20 mouse cellular contexts compared by ENCODE assay signal in the genomic region with DNA sequence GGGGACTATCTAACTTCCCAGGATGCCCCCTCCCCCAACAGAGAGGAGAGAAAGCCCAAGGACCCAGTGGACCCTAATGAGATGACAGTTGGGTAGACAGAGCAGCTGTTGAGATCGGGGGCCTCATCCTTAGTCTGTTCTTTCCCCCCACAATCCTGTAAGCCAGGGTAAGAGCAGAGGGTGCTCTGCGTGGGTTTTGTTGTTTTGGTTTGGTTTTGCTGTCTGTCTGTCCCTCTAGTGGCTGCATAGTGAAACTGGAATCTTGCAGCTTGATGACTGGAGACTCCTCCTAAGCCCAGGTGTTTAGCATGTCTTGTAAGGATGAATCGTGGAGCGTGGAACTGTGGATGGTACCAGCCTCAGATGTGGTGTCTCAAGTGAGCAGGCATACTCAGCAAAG. TPM values are rescaled to one million over a fixed set of nuclear protein-coding genes. Genes with fewer than 3 reads are reported as not detected.
DNase-seq lines count a peak whose midpoint lies in the region; ATAC-seq and TF ChIP-seq lines count a peak whose summit lies in the region.
"Had no signal": no experiment of that assay in that cellular context is flagged by ENCODE, and none has a peak within 500 bp of the region (broad histone marks: within the 10 kb centered on the region; RNA-seq: fewer than 3 reads in every experiment).

No protein-coding gene starts in this region.

- H3K4me2 ChIP-seq in hindbrain, embryonic 11.5 days (replicated peaks; ENCODE audit: low read depth, low read length): no peak overlapping the region
- H3K4me2 ChIP-seq in hindbrain, embryonic 13.5 days: no peak overlapping the region
- H3K4me2 ChIP-seq in midbrain, embryonic 16.5 days (ENCODE audit: low read length): no peak overlapping the region
- no peak overlapping the region for H3K4me2 ChIP-seq in stomach, postnatal 0 days (replicated peaks; ENCODE audit: low read depth)
- H3K4me2 ChIP-seq: forebrain, embryonic 13.5 days; heart, embryonic 12.5 days; stomach, embryonic 15.5 days had no signal

- intact Hi-C loops in gastrocnemius, adult 2 months (cut with DNase I): no loop called here

- DNase-seq in hindbrain, embryonic 11.5 days (ENCODE audit: low spot score): no peak
- DNase-seq in midbrain, embryonic 10.5 days (ENCODE audit: low spot score): no peak
- no peak for DNase-seq in Patski (ENCODE audit: low read depth, low spot score)
- DNase-seq in stomach, postnatal 0 days (ENCODE audit: low spot score): no peak
- DNase-seq in gastrocnemius, adult 2 months: no peak
- DNase-seq: adrenal gland, postnatal 10 days; cerebellum, postnatal 10 days; gastrocnemius, postnatal 10 days; lung, postnatal 36 days; thymus, postnatal 36 days had no signal

- peak; percentile 45; the same call in 1 of the 2 replicates for ATAC-seq in hindbrain, embryonic 11.5 days (ENCODE audit: low FRiP score)
- ATAC-seq in hindbrain, embryonic 13.5 days (ENCODE audit: low FRiP score): no peak
- no peak for ATAC-seq in midbrain, embryonic 16.5 days
- ATAC-seq in Patski: no peak
- ATAC-seq in stomach, postnatal 0 days (ENCODE audit: low FRiP score, low TSS enrichment): no peak
- ATAC-seq: forebrain, embryonic 13.5 days; hindbrain, embryonic 16.5 days had no signal

- H3K27me3 ChIP-seq in hindbrain, embryonic 11.5 days (ENCODE audit: control insufficient read depth, insufficient read depth, low read length): no peaks in the 10 kb centered on the region
- no peaks in the 10 kb centered on the region; the same call in 1 of the 2 replicates for H3K27me3 ChIP-seq in hindbrain, embryonic 13.5 days
- 0 out of 2 replicates have a peak, but pooled peaks cover under 1% of the 10 kb centered on the region for H3K27me3 ChIP-seq in midbrain, embryonic 10.5 days (ENCODE audit: low read depth, poor library complexity, severe bottlenecking)
- no peaks in the 10 kb centered on the region for H3K27me3 ChIP-seq in midbrain, embryonic 16.5 days (ENCODE audit: control insufficient read depth, insufficient read depth, low read depth, low read length)
- no peaks in the 10 kb centered on the region for H3K27me3 ChIP-seq in Patski
- H3K27me3 ChIP-seq in stomach, postnatal 0 days (ENCODE audit: control insufficient read depth, insufficient read depth, low read length): no peaks in the 10 kb centered on the region

- no peaks in the 10 kb centered on the region for H3K36me3 ChIP-seq in hindbrain, embryonic 11.5 days (ENCODE audit: control insufficient read depth, insufficient read depth, low read length)
- H3K36me3 ChIP-seq in hindbrain, embryonic 13.5 days: no peaks in the 10 kb centered on the region
- H3K36me3 ChIP-seq in midbrain, embryonic 10.5 days: no peaks in the 10 kb centered on the region
- no peaks in the 10 kb centered on the region for H3K36me3 ChIP-seq in midbrain, embryonic 16.5 days (ENCODE audit: control insufficient read depth, insufficient read depth, low read length)
- H3K36me3 ChIP-seq in stomach, postnatal 0 days (ENCODE audit: control insufficient read depth, insufficient read depth, low read length): no peaks in the 10 kb centered on the region
- H3K36me3 ChIP-seq: heart, embryonic 12.5 days; stomach, embryonic 15.5 days had no signal

- CTCF ChIA-PET in Patski (lab: Charles Lee): interaction anchor here (1.1 to 2.5 kb wide), 5 partner anchors 9 to 106 kb away, joined by 3 to 6 read pairs (median 3); no protein-coding TSS in a partner anchor

- H3K4me1 ChIP-seq in hindbrain, embryonic 11.5 days (replicated peaks; ENCODE audit: control insufficient read depth, insufficient read depth, low read length): no peaks in the 10 kb centered on the region; the same call in 1 of the 2 replicates
- H3K4me1 ChIP-seq in hindbrain, embryonic 13.5 days (replicated peaks): peaks cover 20% of the 10 kb centered on the region
- peaks cover 31% of the 10 kb centered on the region for H3K4me1 ChIP-seq in midbrain, embryonic 10.5 days
- no peaks in the 10 kb centered on the region for H3K4me1 ChIP-seq in midbrain, embryonic 16.5 days (ENCODE audit: control insufficient read depth, insufficient read depth, low read length)
- H3K4me1 ChIP-seq in stomach, postnatal 0 days (replicated peaks; ENCODE audit: control insufficient read depth, insufficient read depth): no peaks in the 10 kb centered on the region
- H3K4me1 ChIP-seq: forebrain, embryonic 13.5 days; stomach, embryonic 15.5 days had no signal

- H3K4me3 ChIP-seq in hindbrain, embryonic 11.5 days (ENCODE audit: low read depth, low read length): no peak overlapping the region
- H3K4me3 ChIP-seq in hindbrain, embryonic 13.5 days: no peak overlapping the region
- H3K4me3 ChIP-seq in midbrain, embryonic 10.5 days: no peak overlapping the region
- no peak overlapping the region for H3K4me3 ChIP-seq in midbrain, embryonic 16.5 days (ENCODE audit: low read depth, low read length)
- H3K4me3 ChIP-seq in stomach, postnatal 0 days (ENCODE audit: low read depth, low read length): no peak overlapping the region
- no peak overlapping the region for H3K4me3 ChIP-seq in gastrocnemius, adult 2 months
- H3K4me3 ChIP-seq: forebrain, embryonic 13.5 days; heart, embryonic 12.5 days; stomach, embryonic 15.5 days had no signal

- POLR2A ChIA-PET in Patski (lab: Charles Lee): no interaction called here

- peak; percentile 68 for TF ChIP-seq CTCF in Patski (IDR thresholded peaks at IDR 0.05)
- peak; percentile 48 for TF ChIP-seq CTCF in stomach, postnatal 0 days (IDR thresholded peaks at IDR 0.05; ENCODE audit: low read depth)
- TF ChIP-seq CTCF in gastrocnemius, adult 2 months (IDR thresholded peaks at IDR 0.05): no peak

- no peak for TF ChIP-seq EP300 in stomach, postnatal 0 days (optimal IDR thresholded peaks at IDR 0.05)

- H3K9me3 ChIP-seq in hindbrain, embryonic 11.5 days (ENCODE audit: control insufficient read depth, low read length): no peaks in the 10 kb centered on the region
- no peaks in the 10 kb centered on the region for H3K9me3 ChIP-seq in hindbrain, embryonic 13.5 days
- no peaks in the 10 kb centered on the region for H3K9me3 ChIP-seq in midbrain, embryonic 10.5 days (replicated peaks)
- no peaks in the 10 kb centered on the region for H3K9me3 ChIP-seq in midbrain, embryonic 16.5 days (replicated peaks; ENCODE audit: control insufficient read depth, low read length, poor library complexity, severe bottlenecking)
- H3K9me3 ChIP-seq in stomach, postnatal 0 days (ENCODE audit: control insufficient read depth, low read length): no peaks in the 10 kb centered on the region
- H3K9me3 ChIP-seq: forebrain, embryonic 13.5 days; heart, embryonic 12.5 days; stomach, embryonic 15.5 days had no signal

- in situ Hi-C loops in Patski (cut with MboI; ENCODE audit: low pct_unique_long_range_greater_than_20kb): loop anchor here (25.0 kb wide), 1 partner anchor 91 kb away; no protein-coding TSS in a partner anchor

- H3K9ac ChIP-seq in hindbrain, embryonic 11.5 days (ENCODE audit: low read depth, low read length): no peak overlapping the region
- H3K9ac ChIP-seq in hindbrain, embryonic 13.5 days: no peak overlapping the region
- H3K9ac ChIP-seq in midbrain, embryonic 16.5 days (ENCODE audit: low read depth, low read length): no peak overlapping the region
- no peak overlapping the region for H3K9ac ChIP-seq in stomach, postnatal 0 days (ENCODE audit: low read length)
- H3K9ac ChIP-seq: forebrain, embryonic 13.5 days; heart, embryonic 12.5 days; stomach, embryonic 15.5 days had no signal

- 50% methylated on average over 4 of the region's 4 CpGs for WGBS in hindbrain, embryonic 11.5 days
- 52% methylated on average over 4 of the region's 4 CpGs for WGBS in hindbrain, embryonic 13.5 days
- WGBS in midbrain, embryonic 10.5 days: 62% methylated on average over 4 of the region's 4 CpGs
- WGBS in midbrain, embryonic 16.5 days: 45% methylated on average over 4 of the region's 4 CpGs
- 44% methylated on average over 4 of the region's 4 CpGs for WGBS in stomach, postnatal 0 days

- peak overlapping the region; percentile 24 for H3K27ac ChIP-seq in hindbrain, embryonic 11.5 days (ENCODE audit: low read depth, low read length)
- no peak overlapping the region for H3K27ac ChIP-seq in hindbrain, embryonic 13.5 days
- peak overlapping the region; percentile 73 for H3K27ac ChIP-seq in midbrain, embryonic 10.5 days (replicated peaks)
- H3K27ac ChIP-seq in midbrain, embryonic 16.5 days (ENCODE audit: low read length): no peak overlapping the region
- no peak overlapping the region for H3K27ac ChIP-seq in stomach, postnatal 0 days (replicated peaks)
- no peak overlapping the region for H3K27ac ChIP-seq in gastrocnemius, adult 2 months
- H3K27ac ChIP-seq: forebrain, embryonic 13.5 days; stomach, embryonic 15.5 days had no signal

RNA-seq across cellular contexts. Expression of a gene that starts 19.3 kb away (rescaled TPM):
- 3.0 and 3.7 TPM in 2 replicates for polyA plus RNA-seq in hindbrain, embryonic 11.5 days (2014; fragmentation: Nextera tagmentation; extraction: Ambion mirVana)
- 1.2 and 2.5 TPM in 2 replicates for polyA plus RNA-seq in hindbrain, embryonic 13.5 days (2015; fragmentation: Nextera tagmentation; extraction: Ambion mirVana)
- polyA plus RNA-seq in midbrain, embryonic 10.5 days (2016; fragmentation: Nextera tagmentation; extraction: Ambion mirVana): 10.8 and 12.0 TPM in 2 replicates
- polyA plus RNA-seq in midbrain, embryonic 16.5 days (2015; fragmentation: Nextera tagmentation; extraction: Ambion mirVana): 10.1 and 10.4 TPM in 2 replicates
- not detected for polyA plus RNA-seq in Patski (2021)
- polyA plus RNA-seq in stomach, postnatal 0 days (2015; fragmentation: Nextera tagmentation; extraction: Ambion mirVana): not detected in 2 replicates
- total RNA-seq in gastrocnemius, adult 2 months (2021): not detected
- total RNA-seq: adrenal gland, postnatal 10 days; gastrocnemius, postnatal 10 days; liver, adult 2 months; monocyte, adult 5-6 weeks had no signal
- polyA plus RNA-seq: embryonic facial prominence, embryonic 14.5 days; heart, embryonic 12.5 days; kidney, embryonic 14.5 days; liver, adult 2 months had no signal

Comparison
In these comparisons a context has a peak if more than half of its experiments do, and no peak if none do; other contexts are left out.
1. H3K27ac ChIP-seq: peak in hindbrain, embryonic 11.5 days (single experiment) and midbrain, embryonic 10.5 days (single experiment); none in hindbrain, embryonic 13.5 days (single experiment), midbrain, embryonic 16.5 days (single experiment), stomach, postnatal 0 days (single experiment) and gastrocnemius, adult 2 months (single experiment).